In the genomic region with DNA sequence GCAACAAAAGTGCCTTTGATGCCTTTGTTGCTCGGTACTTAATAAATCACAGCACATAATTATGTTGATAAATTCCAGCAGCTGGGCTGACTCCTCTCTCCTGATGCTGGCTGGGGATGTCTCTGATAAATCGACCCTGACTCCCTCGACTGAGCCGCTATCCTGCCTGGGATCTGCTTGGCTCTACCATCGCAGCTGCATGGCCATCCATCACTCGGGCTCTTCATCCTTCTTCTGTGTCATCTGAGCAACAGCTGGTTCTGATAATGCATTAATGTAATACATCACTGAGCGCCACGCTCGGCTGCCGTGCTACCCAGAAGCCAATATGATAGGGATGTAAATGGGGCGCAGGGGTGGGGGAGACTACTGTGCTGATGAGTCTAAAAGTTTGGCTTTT, we compare ENCODE assay signal across 17 mouse cellular contexts. TPM values are rescaled to one million over a fixed set of nuclear protein-coding genes. Genes with fewer than 3 reads are reported as not detected.
DNase-seq lines count a peak whose midpoint lies in the region; ATAC-seq and TF ChIP-seq lines count a peak whose summit lies in the region.
"Had no signal": no experiment of that assay in that cellular context is flagged by ENCODE, and none has a peak within 500 bp of the region (broad histone marks: within the 10 kb centered on the region; RNA-seq: fewer than 3 reads in every experiment).

No protein-coding gene starts in this region.

- WGBS in kidney, embryonic 14.5 days, result 25% methylated on average over 11 of the region's 11 CpGs
- WGBS in kidney, adult 2 months, result 22% methylated on average over 11 of the region's 11 CpGs
- 76% methylated on average over 11 of the region's 11 CpGs for WGBS in midbrain, postnatal 0 days
- WGBS in midbrain, embryonic 11.5 days, result 81% methylated on average over 11 of the region's 11 CpGs

- ATAC-seq in kidney, embryonic 14.5 days (ENCODE audit: low FRiP score, low TSS enrichment), result peak; percentile 88
- no peak for ATAC-seq in midbrain, postnatal 0 days (ENCODE audit: low FRiP score)
- ATAC-seq in midbrain, embryonic 11.5 days (ENCODE audit: low FRiP score), result no peak
- ATAC-seq in cerebellum, adult (ENCODE audit: insufficient number of reproducible peaks, low FRiP score, low TSS enrichment), result no peak
- ATAC-seq: forebrain, embryonic 14.5 days had no signal

- H3K27me3 ChIP-seq in kidney, embryonic 14.5 days (ENCODE audit: control insufficient read depth, insufficient read depth, low read length), result no peaks in the 10 kb centered on the region
- no peaks in the 10 kb centered on the region for H3K27me3 ChIP-seq in kidney, adult 2 months (replicated peaks; ENCODE audit: control insufficient read depth, insufficient read depth, low read length)
- no peaks in the 10 kb centered on the region for H3K27me3 ChIP-seq in midbrain, postnatal 0 days (ENCODE audit: insufficient read depth, low read length)
- H3K27me3 ChIP-seq in midbrain, embryonic 11.5 days (ENCODE audit: control insufficient read depth, insufficient read depth, low read length), result no peaks in the 10 kb centered on the region
- H3K27me3 ChIP-seq: limb, embryonic 15.5 days; neural tube, embryonic 13.5 days had no signal

- H3K36me3 ChIP-seq in kidney, embryonic 14.5 days (ENCODE audit: control insufficient read depth, insufficient read depth, low read length), result no peaks in the 10 kb centered on the region
- H3K36me3 ChIP-seq in kidney, adult 2 months (ENCODE audit: control insufficient read depth, insufficient read depth, low read length), result no peaks in the 10 kb centered on the region
- H3K36me3 ChIP-seq in midbrain, postnatal 0 days (ENCODE audit: insufficient read depth, low read length), result no peaks in the 10 kb centered on the region
- no peaks in the 10 kb centered on the region for H3K36me3 ChIP-seq in midbrain, embryonic 11.5 days (ENCODE audit: control insufficient read depth, insufficient read depth, low read length)
- H3K36me3 ChIP-seq: heart, embryonic 10.5 days; limb, embryonic 15.5 days; neural tube, embryonic 13.5 days had no signal

- H3K4me1 ChIP-seq in kidney, embryonic 14.5 days (ENCODE audit: control insufficient read depth, insufficient read depth, low read length), result peaks cover 10% of the 10 kb centered on the region
- H3K4me1 ChIP-seq in kidney, adult 2 months (ENCODE audit: control insufficient read depth, insufficient read depth, low read length), result no peaks in the 10 kb centered on the region
- no peaks in the 10 kb centered on the region for H3K4me1 ChIP-seq in midbrain, postnatal 0 days (ENCODE audit: insufficient read depth, low read length)
- H3K4me1 ChIP-seq in midbrain, embryonic 11.5 days (ENCODE audit: control insufficient read depth, insufficient read depth, low read length), result no peaks in the 10 kb centered on the region
- H3K4me1 ChIP-seq: limb, embryonic 15.5 days; neural tube, embryonic 13.5 days had no signal

- no peak overlapping the region for H3K4me2 ChIP-seq in kidney, embryonic 14.5 days (replicated peaks; ENCODE audit: low read depth, low read length)
- no peak overlapping the region for H3K4me2 ChIP-seq in midbrain, postnatal 0 days (ENCODE audit: low read depth, low read length, poor library complexity, severe bottlenecking)
- no peak overlapping the region for H3K4me2 ChIP-seq in midbrain, embryonic 11.5 days
- H3K4me2 ChIP-seq: limb, embryonic 15.5 days; neural tube, embryonic 13.5 days had no signal

- no peak for TF ChIP-seq POLR2A in kidney, adult 2 months (IDR thresholded peaks at IDR 0.05; ENCODE audit: low read depth, low read length)

- H3K27ac ChIP-seq in kidney, embryonic 14.5 days (ENCODE audit: low read depth, low read length), result no peak overlapping the region
- H3K27ac ChIP-seq in kidney, adult 2 months (ENCODE audit: insufficient read depth, low read depth, low read length), result no peak overlapping the region
- H3K27ac ChIP-seq in midbrain, postnatal 0 days (ENCODE audit: low read depth, low read length), result no peak overlapping the region
- no peak overlapping the region for H3K27ac ChIP-seq in midbrain, embryonic 11.5 days (ENCODE audit: low read depth, low read length)
- H3K27ac ChIP-seq: heart, embryonic 10.5 days; limb, embryonic 15.5 days; neural tube, embryonic 13.5 days had no signal

- no peak overlapping the region for H3K9ac ChIP-seq in kidney, embryonic 14.5 days (ENCODE audit: low read depth, low read length)
- no peak overlapping the region for H3K9ac ChIP-seq in midbrain, postnatal 0 days (replicated peaks; ENCODE audit: low read length, poor library complexity, severe bottlenecking)
- H3K9ac ChIP-seq in midbrain, embryonic 11.5 days (ENCODE audit: low read length), result no peak overlapping the region
- H3K9ac ChIP-seq: limb, embryonic 15.5 days; neural tube, embryonic 13.5 days had no signal

- H3K4me3 ChIP-seq in kidney, embryonic 14.5 days (ENCODE audit: low read length), result no peak overlapping the region
- no peak overlapping the region for H3K4me3 ChIP-seq in kidney, adult 2 months (ENCODE audit: insufficient read depth, low read depth, low read length)
- H3K4me3 ChIP-seq in midbrain, postnatal 0 days (ENCODE audit: low read depth, low read length), result no peak overlapping the region
- H3K4me3 ChIP-seq in midbrain, embryonic 11.5 days (ENCODE audit: low read depth, low read length), result no peak overlapping the region
- H3K4me3 ChIP-seq: heart, embryonic 10.5 days; limb, embryonic 15.5 days; neural tube, embryonic 13.5 days had no signal

- DNase-seq in kidney, adult 2 months, result no peak
- DNase-seq in midbrain, postnatal 0 days (ENCODE audit: low spot score), result peak; percentile 15
- DNase-seq in midbrain, embryonic 11.5 days (ENCODE audit: low spot score, missing footprints), result no peak
- DNase-seq in forelimb bud, embryonic 11.5 days (ENCODE audit: low read depth, low spot score), result peak; percentile 42
- DNase-seq in mesoderm, embryonic 11.5 days (ENCODE audit: low read depth, low spot score), result peak; percentile 79
- no peak for DNase-seq in layer of hippocampus, adult 9-11 months
- DNase-seq: adrenal gland, adult 2 months; cerebellum, adult 9-10 months; gastrocnemius, postnatal 10 days; midbrain, embryonic 14.5 days; retina, postnatal 1 day had no signal

- H3K9me3 ChIP-seq in kidney, embryonic 14.5 days (ENCODE audit: control insufficient read depth, low read length), result no peaks in the 10 kb centered on the region
- no peaks in the 10 kb centered on the region for H3K9me3 ChIP-seq in midbrain, postnatal 0 days (ENCODE audit: low read length)
- H3K9me3 ChIP-seq in midbrain, embryonic 11.5 days (ENCODE audit: control insufficient read depth, low read length), result no peaks in the 10 kb centered on the region
- H3K9me3 ChIP-seq: heart, embryonic 10.5 days; limb, embryonic 15.5 days had no signal

- no peak for TF ChIP-seq CTCF in kidney, adult 2 months (conservative IDR thresholded peaks at IDR 0.05; ENCODE audit: insufficient read depth, insufficient read length, low read depth, low read length)
- TF ChIP-seq CTCF in midbrain, postnatal 0 days (IDR thresholded peaks at IDR 0.05), result no peak

RNA-seq across cellular contexts. Expression of gene Rbfox1, which starts 39.5 kb away (rescaled TPM):
- 6.7 and 7.5 TPM in 2 replicates for polyA plus RNA-seq in kidney, embryonic 14.5 days (2014; fragmentation: Nextera tagmentation; extraction: Ambion mirVana)
- 3.5 and 4.2 TPM in 2 replicates for polyA plus RNA-seq in kidney, adult 2 months (2012; rRNA removed)
- 142 and 177 TPM in 2 replicates for total RNA-seq in midbrain, postnatal 0 days (2014; rRNA removed)
- 242 and 278 TPM in 2 replicates for polyA plus RNA-seq in midbrain, postnatal 0 days (2015; fragmentation: Nextera tagmentation; extraction: Ambion mirVana)
- polyA plus RNA-seq in midbrain, embryonic 11.5 days (2014; fragmentation: Nextera tagmentation; extraction: Ambion mirVana), result 6.1 and 7.0 TPM in 2 replicates

Comparison
In these comparisons a context has a peak if more than half of its experiments do, and no peak if none do; other contexts are left out.
1. DNase-seq: peak in midbrain, postnatal 0 days (single experiment), forelimb bud, embryonic 11.5 days (single experiment) and mesoderm, embryonic 11.5 days (single experiment); none in kidney, adult 2 months (single experiment), midbrain, embryonic 11.5 days (single experiment) and layer of hippocampus, adult 9-11 months (single experiment).
2. RNA of gene Rbfox1, which starts 39.5 kb away (polyA plus RNA-seq): 242 to 278 TPM in midbrain, postnatal 0 days; 6.7 to 7.5 TPM in kidney, embryonic 14.5 days, 6.1 to 7.0 TPM in midbrain, embryonic 11.5 days and 3.5 to 4.2 TPM in kidney, adult 2 months; every median in the first group is over 10 times any median in the second.